Mouse (Mus musculus) lung, adult 2 months (tissue): ENCODE measurements around the gene Ctbp2.

Experiments
- CTCF ChIP-seq: fragments of 200-500 bp; IDR thresholded peaks from 2 replicates; pipeline ENCODE4 v1.5.1; 2011; ENCODE audit warnings: mild to moderate bottlenecking, low read length, control low read depth; ENCODE audit not compliant: insufficient read depth
- POLR2A ChIP-seq: fragments of 200-500 bp; IDR thresholded peaks from 2 replicates; pipeline ENCODE4 v1.6.1; 2011; ENCODE audit warnings: low read depth, mild to moderate bottlenecking, control low read depth, low read length, borderline replicate concordance; ENCODE audit errors: extremely low read depth

- TF ChIP-seq CTCF (no peak), POLR2A (peak; percentile 57; the same call in 1 of the 2 replicates)
Observed at GRCm38 (mm10) chr7:133123244-133123998, 733 bp downstream of the Ctbp2 start, which contains the start of gene Fgfr2.
